Mouse (Mus musculus) induced T-regulatory cell, adult 2 months (primary cell): ENCODE results near the gene Vegfd.

Experiments used
- DNase-seq: peaks from one replicate; pipeline ENCODE4 v3.0.0-alpha.2; 2012; ENCODE audit warnings: low read depth

Gene Vegfd

DNA sequence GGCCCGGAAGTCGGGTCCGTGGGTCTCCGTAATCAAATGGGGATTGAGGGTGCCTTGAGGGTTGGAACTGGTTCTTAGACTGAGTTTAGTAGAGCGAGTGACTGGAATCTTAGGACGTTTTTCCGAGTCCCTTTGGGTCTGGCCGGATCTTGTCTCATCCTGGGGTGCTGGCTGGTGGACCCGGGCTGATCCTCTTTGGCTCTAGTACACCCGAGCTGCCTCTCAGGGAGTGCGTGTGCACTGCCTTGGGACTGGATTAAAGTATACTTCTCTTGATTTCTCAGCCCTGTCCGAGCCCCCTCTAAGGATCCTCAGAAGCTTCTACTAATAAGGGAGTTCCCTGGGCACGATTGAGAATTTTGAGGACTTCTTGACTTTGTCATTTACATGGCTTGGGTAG is 46.8 kb downstream of the Vegfd start:
- DNase-seq: no peak

DNA sequence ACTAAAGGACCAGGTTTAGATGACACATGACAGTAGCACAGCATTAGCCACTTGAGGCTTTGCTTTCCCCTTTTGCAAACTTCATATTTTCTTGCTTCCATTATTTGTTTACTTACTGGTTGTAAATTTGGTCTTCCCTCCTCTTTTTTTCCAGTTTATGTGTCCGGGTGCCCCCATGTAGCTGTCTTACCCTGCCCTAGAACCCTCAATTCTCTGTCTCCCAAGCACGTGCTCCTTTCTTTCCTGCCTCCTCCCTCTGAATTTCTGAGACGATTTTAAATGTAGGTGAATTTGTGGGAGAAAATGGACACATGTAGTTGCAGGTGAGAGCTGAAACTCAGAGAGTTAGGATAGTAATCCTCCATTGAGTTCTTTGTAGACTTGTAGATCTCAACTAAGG is 47.3 kb downstream of the Vegfd start:
- DNase-seq: no peak

DNA sequence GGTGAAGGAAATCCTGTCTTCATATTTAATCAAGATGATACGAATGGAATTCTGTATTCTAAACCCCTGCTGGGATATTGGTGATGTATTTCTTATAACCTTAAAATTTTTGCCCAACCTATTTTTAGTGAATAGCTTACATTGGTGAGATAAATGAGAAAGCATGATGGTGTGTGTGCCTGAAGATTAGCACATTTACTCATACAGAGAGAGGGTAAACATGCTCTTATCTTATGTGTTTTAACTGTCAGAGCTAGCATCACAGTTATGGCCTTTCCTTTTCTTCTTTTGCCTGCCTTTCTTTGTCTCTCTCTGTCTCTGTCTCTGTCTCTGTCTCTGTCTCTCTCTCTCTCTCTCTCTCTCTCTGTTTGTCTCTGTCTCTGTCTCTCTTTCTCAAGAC is 51.6 kb downstream of the Vegfd start:
- no peak for DNase-seq

DNA sequence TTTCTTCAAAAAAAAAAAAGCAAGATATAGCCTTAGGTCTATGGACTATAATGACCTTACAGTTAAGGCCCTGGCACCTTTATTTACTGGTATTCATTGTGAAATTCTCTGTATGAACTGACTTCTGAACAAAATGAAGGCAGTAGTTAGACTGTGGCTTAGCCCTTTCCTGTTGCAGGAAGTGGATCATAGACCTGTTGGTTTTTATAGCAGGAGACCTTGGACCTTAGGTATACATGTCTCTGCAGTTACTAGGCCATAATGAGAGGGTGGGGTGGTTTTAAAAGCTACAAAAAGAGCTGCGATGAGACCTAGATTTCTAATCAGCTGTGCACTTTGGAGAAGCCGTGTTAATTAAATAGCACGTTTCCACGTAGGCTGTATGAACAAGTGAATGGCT is 54.1 kb downstream of the Vegfd start:
- DNase-seq: peak; percentile 11

DNA sequence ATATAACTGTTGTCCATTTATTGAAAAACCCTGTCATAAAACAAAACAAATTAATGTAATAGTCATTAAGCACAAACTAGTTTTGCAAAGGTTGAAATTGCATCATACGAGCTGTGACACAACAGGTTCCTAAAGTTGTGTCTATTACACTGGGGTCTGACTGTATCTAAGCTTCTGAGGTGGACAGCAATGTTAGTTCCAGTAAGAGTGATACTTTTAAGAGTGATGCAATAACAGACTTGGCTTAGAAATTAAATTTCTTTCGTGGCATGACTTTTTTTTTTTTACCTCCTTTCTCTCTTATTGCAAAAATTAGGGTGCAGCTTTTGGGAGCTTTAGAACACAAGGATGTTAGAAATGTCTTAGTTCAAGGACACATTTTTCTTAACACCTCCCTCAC is 55.0 kb downstream of the Vegfd start:
- DNase-seq: no peak

DNA sequence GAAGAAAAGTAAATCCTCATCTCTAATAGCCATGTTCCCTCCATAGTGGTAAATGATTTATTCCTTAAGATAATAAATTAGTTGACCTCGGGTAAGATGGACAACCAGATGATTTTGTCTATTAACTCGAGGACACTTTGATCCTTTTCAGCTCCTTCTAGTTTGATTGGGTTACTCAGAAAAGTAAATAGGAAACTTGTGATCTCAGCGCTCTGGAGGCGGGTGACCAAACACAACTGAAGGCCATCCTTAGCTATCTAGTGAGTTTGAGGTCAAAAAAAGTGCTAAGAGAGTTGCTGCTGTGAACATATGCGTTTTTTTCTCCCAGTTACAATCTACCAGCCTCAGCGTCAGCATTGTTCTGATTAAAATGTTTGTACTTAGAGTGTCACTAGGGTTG is 57.4 kb downstream of the Vegfd start:
- DNase-seq: no peak

DNA sequence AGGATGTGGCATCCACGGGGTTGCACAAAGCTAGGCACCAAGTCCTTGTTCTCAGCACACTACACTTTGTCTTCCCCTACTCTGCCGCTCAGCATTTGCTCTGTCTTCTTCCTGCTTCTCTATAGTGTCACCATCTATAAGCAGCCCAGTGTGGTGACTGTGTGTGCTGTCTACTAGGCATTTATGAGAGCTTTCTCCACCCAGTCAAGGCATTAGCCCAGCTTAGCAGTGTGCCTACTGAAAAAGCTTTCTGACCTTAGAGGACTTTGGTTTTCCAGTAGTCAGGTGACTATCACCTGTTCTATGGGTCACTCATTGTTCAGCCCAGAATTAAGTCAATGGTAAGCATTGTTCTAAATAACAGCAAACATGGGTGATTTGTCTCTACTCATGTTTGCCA is 58.0 kb downstream of the Vegfd start:
- DNase-seq: no peak

DNA sequence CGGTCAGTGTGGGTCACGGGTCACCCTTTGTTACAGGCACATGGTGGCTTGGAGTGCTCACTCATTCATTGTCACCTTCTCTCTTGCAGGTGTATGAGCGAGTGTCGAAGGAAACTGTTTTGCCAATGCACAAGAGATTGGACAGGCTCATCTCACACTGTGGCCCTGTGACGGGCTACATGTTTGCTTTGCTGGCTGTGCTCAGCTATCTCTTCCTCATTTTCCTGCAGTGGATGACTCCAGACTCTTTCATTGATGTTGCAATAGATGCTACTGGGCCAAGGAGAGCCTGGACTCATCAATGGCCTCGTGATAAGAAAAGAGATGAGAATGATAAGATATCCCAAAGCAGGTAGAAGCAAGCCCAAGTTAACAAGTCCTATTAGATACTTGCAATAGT is 58.4 kb downstream of the Vegfd start:
- DNase-seq: no peak

DNA sequence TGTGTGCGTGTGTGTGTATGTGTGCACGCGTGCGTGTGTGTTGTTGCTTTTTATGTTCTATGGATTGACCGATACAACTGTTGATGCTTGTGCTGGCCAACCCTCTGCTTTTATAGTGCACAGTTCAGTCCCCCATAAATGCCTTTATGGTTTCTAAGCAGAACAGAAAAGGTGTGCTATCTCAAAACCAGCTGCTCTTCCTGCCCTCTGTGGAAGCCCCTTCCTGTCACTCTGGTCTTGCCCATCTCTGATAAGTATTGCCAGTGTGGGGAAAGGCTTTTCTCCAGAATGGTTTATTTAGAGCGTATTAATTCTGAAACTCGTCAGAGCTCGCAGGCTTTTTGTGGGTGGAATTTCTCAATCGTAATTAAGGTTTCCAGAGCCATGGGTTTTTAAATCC is 59.5 kb downstream of the Vegfd start:
- DNase-seq: no peak

DNA sequence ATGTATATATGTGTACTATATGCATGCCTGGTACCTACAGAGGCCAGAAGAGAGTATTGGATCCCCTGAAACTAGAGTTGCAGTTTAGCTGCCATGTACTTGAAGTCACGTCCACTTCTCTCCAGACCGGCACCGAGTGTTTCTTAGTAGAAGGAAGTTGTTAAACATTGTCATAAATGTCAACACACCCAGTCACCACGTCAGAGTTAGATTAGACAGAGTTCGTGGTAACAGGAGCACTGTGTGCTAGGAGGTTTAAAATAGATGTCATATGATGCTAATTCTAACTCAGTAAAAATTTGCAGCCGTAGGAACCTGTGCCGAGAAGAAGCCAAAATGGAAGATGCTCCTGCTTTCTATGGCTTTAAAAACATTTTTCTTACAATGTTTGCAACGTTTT is 63.5 kb downstream of the Vegfd start, which contains the start of gene Asb11:
TSS of gene Asb11 (plus strand) at position 286 of the 400 bp plus-strand sequence.
- DNase-seq: no peak

DNA sequence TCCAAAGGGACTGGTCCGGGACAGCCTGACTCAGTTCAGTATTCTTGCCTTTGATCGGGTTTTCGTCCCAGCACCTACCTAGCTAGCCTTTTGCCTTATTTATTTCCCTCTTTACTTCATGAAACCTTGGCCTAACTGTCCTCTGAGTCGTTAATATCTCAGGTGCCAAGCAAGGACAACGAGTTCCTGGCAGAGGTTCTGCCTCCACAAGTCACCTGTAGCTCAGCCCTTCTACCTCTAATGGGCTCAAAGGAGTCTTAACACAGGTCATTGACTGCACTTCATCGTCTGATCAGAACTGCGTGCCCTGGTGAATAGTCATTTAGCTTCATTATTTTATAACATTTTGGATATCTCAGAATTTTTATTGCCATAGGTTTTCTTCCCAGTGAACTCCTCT is 66.3 kb downstream of the Vegfd start:
- no peak for DNase-seq

DNA sequence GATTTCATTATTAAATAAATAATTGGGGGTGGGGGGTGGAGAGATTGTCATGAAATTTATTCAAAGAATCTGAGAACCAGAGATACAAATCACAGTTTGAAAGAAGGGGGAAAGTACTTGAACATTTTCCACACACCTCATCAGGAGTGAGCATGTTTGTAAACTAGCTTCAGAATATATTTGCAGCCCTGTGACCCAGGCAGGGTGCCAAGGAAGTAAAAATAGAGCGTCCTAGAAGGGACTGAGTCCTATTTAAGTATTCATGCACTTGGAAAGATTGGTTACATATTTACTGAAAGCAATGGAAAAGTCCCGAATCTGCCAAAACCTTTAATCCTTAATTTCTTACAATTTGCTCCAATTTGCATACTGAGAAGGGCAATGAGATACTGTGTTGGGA is 67.0 kb downstream of the Vegfd start:
- DNase-seq: no peak

DNA sequence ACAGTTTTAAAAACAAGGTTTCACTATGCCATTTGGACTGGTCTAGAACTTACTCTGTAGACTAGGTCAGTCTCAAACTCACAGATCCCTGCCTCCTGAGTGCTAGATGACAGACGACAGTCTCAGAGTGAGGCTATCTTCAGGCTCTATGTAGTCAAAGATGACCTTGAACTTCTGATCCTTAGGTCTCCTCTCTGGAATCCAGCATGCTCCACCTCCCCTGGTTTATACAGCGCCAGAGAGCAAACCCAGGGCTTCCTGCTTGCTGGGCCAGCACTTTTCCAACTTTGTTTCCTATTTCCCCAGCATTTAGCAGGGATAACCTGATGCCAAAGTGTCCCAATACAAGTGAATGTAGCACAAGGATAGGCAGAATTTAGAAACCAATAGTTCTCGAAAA is 67.5 kb downstream of the Vegfd start:
- DNase-seq: no peak

DNA sequence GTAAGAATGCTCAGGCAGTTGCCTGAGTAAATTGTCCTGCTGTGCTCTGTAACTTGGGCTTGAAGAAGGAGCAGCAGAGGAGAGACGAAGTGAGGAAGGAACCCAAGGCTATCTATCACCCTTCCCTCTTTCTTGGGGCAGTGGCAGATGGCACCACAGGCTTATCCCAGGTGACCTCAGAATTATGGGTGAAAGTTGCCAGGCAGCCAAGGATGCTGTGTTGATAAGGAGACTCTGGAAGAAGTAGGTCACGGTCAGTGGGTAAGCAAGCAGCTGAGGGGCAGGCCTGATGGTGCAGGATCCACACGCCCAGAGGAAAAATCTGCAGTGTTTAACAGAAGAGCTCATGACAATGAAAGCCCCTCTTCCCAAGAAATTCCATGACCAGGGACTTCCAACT is 68.1 kb downstream of the Vegfd start:
- no peak for DNase-seq

DNA sequence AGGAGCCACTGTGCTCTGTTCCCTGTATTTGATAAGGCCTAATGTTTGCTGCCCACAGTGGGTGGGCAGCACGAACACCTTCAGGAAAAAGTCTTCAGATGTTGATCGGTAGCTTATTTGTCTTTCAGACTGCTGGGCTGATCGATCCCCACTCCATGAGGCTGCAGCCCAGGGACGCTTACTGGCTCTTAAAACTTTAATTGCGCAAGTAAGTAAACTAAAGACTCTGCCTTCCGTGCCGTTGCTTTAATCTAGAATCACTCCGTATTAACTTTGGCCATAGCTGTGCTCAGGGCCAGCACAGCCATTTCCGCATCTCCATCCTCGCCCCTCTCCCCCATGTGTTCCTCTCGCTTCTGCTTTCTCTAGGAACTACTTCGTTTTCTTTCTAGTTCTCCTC is 72.4 kb downstream of the Vegfd start:
- no peak for DNase-seq

DNA sequence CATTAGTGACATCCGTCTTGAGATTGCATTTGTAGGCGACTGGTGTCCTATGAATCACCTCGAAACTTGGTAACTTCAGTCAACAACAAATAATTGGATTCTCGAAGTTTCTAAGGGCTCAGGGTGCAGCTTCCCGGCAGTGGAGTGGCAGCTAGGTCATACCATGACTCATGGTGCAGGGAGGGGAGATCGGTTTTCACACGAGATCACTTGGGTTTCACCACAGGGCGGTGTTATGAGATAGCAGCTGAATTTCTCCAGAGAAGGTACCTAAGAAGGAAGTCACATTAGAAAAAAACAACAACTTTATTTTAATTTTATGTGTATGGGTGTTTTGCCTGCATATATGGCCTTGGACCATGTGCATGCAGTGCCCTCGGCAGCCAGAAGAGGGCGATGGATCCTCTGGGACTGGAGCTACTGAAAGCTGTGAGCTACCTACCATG is 73.0 kb downstream of the Vegfd start:
- peak; percentile 11 for DNase-seq

DNA sequence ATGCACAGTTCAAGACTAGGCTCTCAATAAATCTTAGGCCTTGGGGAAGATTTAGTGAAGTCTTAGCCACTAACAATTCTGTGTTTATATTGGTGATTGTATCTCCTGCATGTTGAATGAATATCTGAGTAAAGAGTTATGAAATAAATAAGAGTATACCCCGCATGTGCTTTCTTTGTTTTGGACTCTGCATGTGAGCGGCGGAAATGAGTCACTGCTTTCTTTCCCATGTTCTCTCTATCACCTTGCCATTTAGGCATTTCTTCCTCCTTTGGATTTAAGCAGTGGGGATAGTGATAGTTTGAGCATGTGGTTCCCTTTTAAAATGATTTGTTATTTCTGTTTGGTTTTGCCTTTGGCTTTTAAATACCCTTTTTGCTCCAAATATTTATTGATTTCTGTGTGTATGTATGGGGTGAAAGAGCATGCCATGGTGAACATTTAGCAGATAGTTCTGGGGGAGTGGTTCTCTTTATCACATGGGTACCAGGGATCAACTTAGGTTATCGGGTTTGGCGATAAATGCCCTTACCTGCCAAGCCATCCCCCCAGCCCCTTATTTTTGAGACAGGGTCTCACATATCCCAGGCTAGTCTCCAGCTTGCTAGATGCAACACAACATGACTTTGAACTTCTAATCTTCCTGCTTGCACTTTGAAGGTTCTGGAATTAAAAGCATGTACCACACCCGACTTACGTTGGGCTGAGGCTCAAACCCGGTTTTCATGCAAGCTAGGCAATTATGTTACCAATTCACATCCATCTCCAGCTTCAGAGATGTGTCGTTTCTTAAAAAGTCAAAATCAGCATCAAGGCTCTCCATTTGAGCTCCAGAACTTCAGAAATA is 73.9 kb downstream of the Vegfd start:
- no peak for DNase-seq

DNA sequence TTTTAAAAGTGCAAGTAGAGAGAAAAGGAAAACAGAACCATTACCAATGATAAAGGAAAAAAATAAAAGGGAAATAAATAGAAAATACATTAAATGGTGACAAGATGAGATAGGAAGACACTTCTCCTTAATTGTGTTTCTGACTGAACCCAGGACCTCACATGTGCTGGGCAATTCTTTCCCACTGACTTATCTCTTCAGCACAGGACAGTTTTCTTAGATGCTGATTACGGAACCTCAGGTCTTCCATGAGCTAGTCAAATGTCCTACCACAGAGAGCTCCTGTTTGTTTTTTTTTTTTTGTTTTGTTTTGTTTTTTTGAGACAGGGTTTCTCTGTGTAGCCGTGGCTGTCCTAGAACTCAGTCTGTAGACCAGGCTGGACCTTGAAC is 74.5 kb downstream of the Vegfd start:
- DNase-seq: no peak

DNA sequence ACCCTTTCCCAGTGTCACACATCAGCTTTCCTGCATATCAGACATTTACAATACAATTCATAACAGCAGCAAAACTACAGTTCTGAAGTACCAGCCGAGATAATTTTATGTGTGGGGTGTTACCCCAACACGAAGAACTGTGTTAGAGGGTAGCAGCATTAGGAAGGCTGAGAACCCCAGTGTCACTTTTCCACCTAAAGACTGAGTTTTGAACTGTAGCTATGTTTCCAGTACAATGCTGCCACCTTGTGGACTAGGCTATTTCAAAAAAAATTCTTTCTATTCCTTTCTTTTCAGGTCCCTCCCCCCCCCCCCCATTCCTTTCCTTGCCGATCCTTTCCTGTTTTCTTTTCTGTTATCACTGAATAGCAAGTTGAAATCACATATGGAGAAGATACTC is 76.0 kb downstream of the Vegfd start:
- peak; percentile 68 for DNase-seq
